7 mouse cellular contexts compared by ENCODE assay signal in genomic region chr16:18347931-18348600, GRCm38 (mm10). TPM values are rescaled to one million over a fixed set of nuclear protein-coding genes. Genes with fewer than 3 reads are reported as not detected.
DNase-seq lines count a peak whose midpoint lies in the region; ATAC-seq and TF ChIP-seq lines count a peak whose summit lies in the region.

Gene Tango2 (minus strand): TSS chr16:18348103.
Gene Arvcf (plus strand): TSS chr16:18348182.

- ATAC-seq in embryonic facial prominence, embryonic 14.5 days (ENCODE audit: low read depth), result peak; percentile 93
- ATAC-seq in limb, embryonic 13.5 days (ENCODE audit: low FRiP score, low read depth), result peak; percentile 84
- peak; percentile 90 for ATAC-seq in midbrain, embryonic 16.5 days

- no peak within 1 kb of the TSS for H3K27ac ChIP-seq in embryonic facial prominence, embryonic 14.5 days (replicated peaks; ENCODE audit: low read depth, low read length)
- H3K27ac ChIP-seq in limb, embryonic 13.5 days, result no peak within 1 kb of the TSS
- H3K27ac ChIP-seq in midbrain, embryonic 16.5 days (ENCODE audit: low read length), result peak within 1 kb of the TSS; percentile 78
- H3K27ac ChIP-seq in spleen, adult 2 months (ENCODE audit: insufficient read depth, low read length), result 0 out of 2 replicates have a peak within 1 kb of the TSS, but pooled peaks have one; percentile 10

- H3K4me2 ChIP-seq in embryonic facial prominence, embryonic 14.5 days (ENCODE audit: low read depth, low read length), result peak within 1 kb of the TSS; percentile 99
- peak within 1 kb of the TSS; percentile 99 for H3K4me2 ChIP-seq in limb, embryonic 13.5 days (replicated peaks)
- peak within 1 kb of the TSS; percentile 77 for H3K4me2 ChIP-seq in midbrain, embryonic 16.5 days (ENCODE audit: low read length)

- TF ChIP-seq POLR2A in spleen, adult 2 months (IDR thresholded peaks at IDR 0.05; ENCODE audit: low read depth, low read length), result no peak

- H3K9me3 ChIP-seq in embryonic facial prominence, embryonic 14.5 days (ENCODE audit: control insufficient read depth, low read length), result no peaks in the 10 kb centered on the region
- no peaks in the 10 kb centered on the region for H3K9me3 ChIP-seq in limb, embryonic 13.5 days
- H3K9me3 ChIP-seq in midbrain, embryonic 16.5 days (replicated peaks; ENCODE audit: control insufficient read depth, low read length, poor library complexity, severe bottlenecking), result no peaks in the 10 kb centered on the region

- peak within 1 kb of the TSS; percentile 66 for H3K4me3 ChIP-seq in embryonic facial prominence, embryonic 14.5 days (ENCODE audit: low read depth, low read length)
- H3K4me3 ChIP-seq in limb, embryonic 13.5 days, result peak within 1 kb of the TSS; percentile 69
- H3K4me3 ChIP-seq in midbrain, embryonic 16.5 days (ENCODE audit: low read depth, low read length), result peak within 1 kb of the TSS; percentile 97
- peak within 1 kb of the TSS; percentile 61 for H3K4me3 ChIP-seq in spleen, adult 2 months (ENCODE audit: extremely low read depth, insufficient read depth, insufficient read length)

- no peak for TF ChIP-seq CTCF in spleen, adult 2 months (IDR thresholded peaks at IDR 0.05; ENCODE audit: extremely low read depth, insufficient read depth, insufficient read length, insufficient replicate concordance)

- H3K36me3 ChIP-seq in embryonic facial prominence, embryonic 14.5 days (ENCODE audit: control insufficient read depth, insufficient read depth, low read length), result no peaks in the 10 kb centered on the region
- H3K36me3 ChIP-seq in limb, embryonic 13.5 days, result no peaks in the 10 kb centered on the region
- H3K36me3 ChIP-seq in midbrain, embryonic 16.5 days (ENCODE audit: control insufficient read depth, insufficient read depth, low read length), result no peaks in the 10 kb centered on the region
- no peaks in the 10 kb centered on the region for H3K36me3 ChIP-seq in spleen, adult 2 months (ENCODE audit: control insufficient read depth, insufficient read depth, low read length)

- under 1% methylated on average over 20 of the region's 44 CpGs for WGBS in embryonic facial prominence, embryonic 14.5 days
- under 1% methylated on average over 44 of the region's 44 CpGs for WGBS in limb, embryonic 13.5 days
- under 1% methylated on average over 37 of the region's 44 CpGs for WGBS in midbrain, embryonic 16.5 days
- WGBS in spleen, adult 2 months, result 2% methylated on average over 44 of the region's 44 CpGs

- peaks cover 3% of the 10 kb centered on the region for H3K4me1 ChIP-seq in embryonic facial prominence, embryonic 14.5 days (ENCODE audit: control insufficient read depth, insufficient read depth, low read length)
- H3K4me1 ChIP-seq in limb, embryonic 13.5 days, result peaks cover 19% of the 10 kb centered on the region
- H3K4me1 ChIP-seq in midbrain, embryonic 16.5 days (ENCODE audit: control insufficient read depth, insufficient read depth, low read length), result peaks cover 35% of the 10 kb centered on the region
- peaks cover 4% of the 10 kb centered on the region; the same call in 1 of the 2 replicates for H3K4me1 ChIP-seq in spleen, adult 2 months (ENCODE audit: control insufficient read depth, insufficient read depth, insufficient read length)

- peak; percentile 93 to 94 for DNase-seq in adrenal gland, postnatal 36 days
- peak; percentile 95 for DNase-seq in embryonic facial prominence, embryonic 14.5 days (ENCODE audit: low spot score)
- DNase-seq in heart, adult 8-10 months (ENCODE audit: low spot score), result peak; percentile 87
- peak; percentile 97 for DNase-seq in kidney, adult 9 months
- peak; percentile 32 to 70 for DNase-seq in spleen, adult 2 months (ENCODE audit: low read depth in 1 of 2, low spot score in 2 of 2)

- H3K9ac ChIP-seq in embryonic facial prominence, embryonic 14.5 days (ENCODE audit: low read depth, low read length), result peak within 1 kb of the TSS; percentile 68
- H3K9ac ChIP-seq in limb, embryonic 13.5 days, result peak within 1 kb of the TSS; percentile 68
- peak within 1 kb of the TSS; percentile 94 for H3K9ac ChIP-seq in midbrain, embryonic 16.5 days (ENCODE audit: low read depth, low read length)

- H3K27me3 ChIP-seq in embryonic facial prominence, embryonic 14.5 days (replicated peaks; ENCODE audit: control insufficient read depth, insufficient read depth, low read length), result peaks cover 25% of the 10 kb centered on the region
- peaks cover 48% of the 10 kb centered on the region for H3K27me3 ChIP-seq in limb, embryonic 13.5 days
- H3K27me3 ChIP-seq in midbrain, embryonic 16.5 days (ENCODE audit: control insufficient read depth, insufficient read depth, low read depth, low read length), result no peaks in the 10 kb centered on the region
- H3K27me3 ChIP-seq in spleen, adult 2 months (ENCODE audit: control insufficient read depth, insufficient read depth, low read length), result peaks cover 6% of the 10 kb centered on the region

RNA-seq across cellular contexts. Expression of gene Tango2, which starts in this region (rescaled TPM):
- total RNA-seq in adrenal gland, postnatal 36 days (2021), result 10 to 100 TPM; 31.9 to 43.7 TPM
- polyA plus RNA-seq in embryonic facial prominence, embryonic 14.5 days (2014; fragmentation: Nextera tagmentation; extraction: Ambion mirVana), result 28.2 and 30.6 TPM in 2 replicates
- total RNA-seq in heart, adult 8-10 months (2022), result 100 to 1,000 TPM; 184 to 210 (median 190) TPM
- 22.5 and 24.9 TPM in 2 replicates for polyA plus RNA-seq in limb, embryonic 13.5 days (2015; fragmentation: Nextera tagmentation; extraction: Ambion mirVana)
- polyA plus RNA-seq in midbrain, embryonic 16.5 days (2015; fragmentation: Nextera tagmentation; extraction: Ambion mirVana), result 78.7 and 82.5 TPM in 2 replicates
- 29.4 and 31.1 TPM in 2 replicates for polyA plus RNA-seq in spleen, adult 2 months (2012; rRNA removed)

RNA-seq across cellular contexts. Expression of gene Arvcf, which starts in this region (rescaled TPM):
- total RNA-seq in adrenal gland, postnatal 36 days (2021), result 10 to 100 TPM; 36.4 to 41.2 TPM
- polyA plus RNA-seq in embryonic facial prominence, embryonic 14.5 days (2014; fragmentation: Nextera tagmentation; extraction: Ambion mirVana), result 23.0 and 23.5 TPM in 2 replicates
- 10 to 100 TPM; 12.6 to 20.0 (median 16.2) TPM for total RNA-seq in heart, adult 8-10 months (2022)
- 25.0 and 29.8 TPM in 2 replicates for polyA plus RNA-seq in limb, embryonic 13.5 days (2015; fragmentation: Nextera tagmentation; extraction: Ambion mirVana)
- 77.1 and 80.2 TPM in 2 replicates for polyA plus RNA-seq in midbrain, embryonic 16.5 days (2015; fragmentation: Nextera tagmentation; extraction: Ambion mirVana)
- 55.9 and 57.1 TPM in 2 replicates for polyA plus RNA-seq in spleen, adult 2 months (2012; rRNA removed)

Comparison
In these comparisons a context has a peak if more than half of its experiments do, and no peak if none do; other contexts are left out.
1. RNA of gene Tango2 (total RNA-seq): 184 to 210 TPM in heart, adult 8-10 months; 31.9 to 43.7 TPM in adrenal gland, postnatal 36 days; every median in the first group is over 4 times any median in the second.
2. H3K27ac ChIP-seq: peak in midbrain, embryonic 16.5 days (single experiment) and spleen, adult 2 months (single experiment); none in embryonic facial prominence, embryonic 14.5 days (single experiment) and limb, embryonic 13.5 days (single experiment).
3. Peak in every context shown above with its lines, with median percentiles within 50 percentile points of each other: DNase-seq, ATAC-seq, H3K4me2 ChIP-seq, H3K4me3 ChIP-seq and H3K9ac ChIP-seq.